Mouse (Mus musculus): ENCODE data around the gene Fis1.

GRCm38 (mm10) chr5:136980974-136981373 is 27.9 kb downstream of the Fis1 start:
- no peak for TF ChIP-seq EP300 (IDR thresholded peaks at IDR 0.05; ENCODE audit: low read length)
- TF ChIP-seq CTCF (conservative IDR thresholded peaks at IDR 0.05 in 1 of 2, IDR thresholded peaks at IDR 0.05 in 1 of 2; ENCODE audit: low read depth in 2 of 2, low read length in 2 of 2): peak in 1 of 2 experiments; percentile 44; a peak in 2 of 4 replicates
- no peak for TF ChIP-seq GABPA (IDR thresholded peaks at IDR 0.05; ENCODE audit: insufficient replicate concordance, low read depth, low read length)
- no peak for TF ChIP-seq HCFC1 (IDR thresholded peaks at IDR 0.05; ENCODE audit: low read depth, low read length)
- no peak for TF ChIP-seq ELF1 (IDR thresholded peaks at IDR 0.05; ENCODE audit: low read depth, low read length)
- no peak for TF ChIP-seq TCF12 (IDR thresholded peaks at IDR 0.05; ENCODE audit: low read depth, low read length)
- TF ChIP-seq POLR2A (IDR thresholded peaks at IDR 0.05; ENCODE audit: low read depth, low read length): no peak
- no peak for TF ChIP-seq MYC (IDR thresholded peaks at IDR 0.05; ENCODE audit: low read depth, low read length)
- TF ChIP-seq E2F4 (IDR thresholded peaks at IDR 0.05; ENCODE audit: insufficient replicate concordance, low read depth, low read length): no peak
- TF ChIP-seq USF2 (conservative IDR thresholded peaks at IDR 0.05; ENCODE audit: low read depth, low read length): no peak
- no peak for TF ChIP-seq ZKSCAN1 (IDR thresholded peaks at IDR 0.05; ENCODE audit: borderline replicate concordance, low read depth, low read length)
- no peak for TF ChIP-seq USF1 (IDR thresholded peaks at IDR 0.05; ENCODE audit: low read depth, low read length)
- no peak for TF ChIP-seq MAFK (IDR thresholded peaks at IDR 0.05; ENCODE audit: insufficient replicate concordance, low read length)
